Mouse (Mus musculus) lung, embryonic 14.5 days (tissue): ENCODE measurements around the gene Ptger4. TPM values are rescaled to one million over a fixed set of nuclear protein-coding genes. Genes with fewer than 3 reads are reported as not detected.

ENCODE experiments used
- ATAC-seq: fragments of 200-750 bp; cut with Nextera tagmentation; 2 replicates; pipeline ENCODE4 v1.8.0; 2017; ENCODE audit warnings: mild to moderate bottlenecking, moderate TSS enrichment, moderate library complexity; ENCODE audit not compliant: insufficient read depth
- DNase-seq: peaks from one replicate; pipeline ENCODE4 v3.0.0-alpha.2; 2015
- H3K27ac ChIP-seq: fragments of 300-500 bp; sonication (generic); 2 replicates; pipeline ENCODE4 v1.5.1; 2014; ENCODE audit warnings: low read depth, mild to moderate bottlenecking, moderate library complexity
- H3K27me3 ChIP-seq: fragments of 300-500 bp; sonication (generic); 2 replicates; pipeline ENCODE4 v1.6.1; 2014; ENCODE audit warnings: low read length, control low read depth; ENCODE audit not compliant: insufficient read depth
- H3K36me3 ChIP-seq: fragments of 300-500 bp; sonication (generic); 2 replicates; pipeline ENCODE4 v1.6.1; 2014; ENCODE audit warnings: control low read depth; ENCODE audit not compliant: insufficient read depth
- H3K4me1 ChIP-seq: fragments of 300-500 bp; sonication (generic); 2 replicates; pipeline ENCODE4 v1.6.1; 2014; ENCODE audit warnings: antibody characterized with exemption, control low read depth; ENCODE audit not compliant: insufficient read depth
- H3K4me2 ChIP-seq: fragments of 300-500 bp; sonication (generic); 2 replicates; pipeline ENCODE4 v1.6.1; 2014; ENCODE audit warnings: mild to moderate bottlenecking
- H3K4me3 ChIP-seq: fragments of 300-500 bp; sonication (generic); 2 replicates; pipeline ENCODE4 v1.5.1; 2014; ENCODE audit warnings: low read depth, low read length
- H3K9ac ChIP-seq: fragments of 300-500 bp; sonication (generic); 2 replicates; pipeline ENCODE4 v1.6.1; 2014
- H3K9me3 ChIP-seq: fragments of 300-500 bp; sonication (generic); 2 replicates; pipeline ENCODE4 v1.6.1; 2016; ENCODE audit warnings: low read depth, low read length, control low read depth
- CTCF ChIP-seq: IDR thresholded peaks from 2 replicates; pipeline ENCODE4 v1.5.1; 2016; ENCODE audit warnings: antibody characterized with exemption, low read depth
- whole genome bisulfite sequencing: fragments of 180-500 bp; shearing (Covaris S2); extraction: QIAGEN DNeasy Blood & Tissue Kit; methylation state at CpG from one replicate; pipeline ENCODE4 v1.1.7; 2014; 5-methylcytosine and 5-hydroxymethylcytosine counted together
- polyA plus RNA-seq: library from polyadenylated mRNA; unstranded; fragments of >200 nt; fragmentation: Nextera tagmentation; extraction: Ambion mirVana; gene quantifications from 2 replicates; pipeline ENCODE4 v1.2.1, GENCODE M21; 2014

Gene Ptger4
- polyA plus RNA-seq, 1 experiment from 2014 or later, result 1.0 TPM

- Histone ChIP-seq H3K9ac (peak overlapping the region; percentile 36), H3K4me3 (peak overlapping the region; percentile 52), H3K36me3 (no peaks in the 10 kb centered on the region), H3K27me3 (peaks cover 28% of the 10 kb centered on the region), H3K9me3 (no peaks in the 10 kb centered on the region), H3K4me2 (peak overlapping the region; percentile 97), H3K4me1 (peaks cover 9% of the 10 kb centered on the region; the same call in 1 of the 2 replicates), H3K27ac (no peak overlapping the region)
- ATAC-seq (peak; percentile 25; the same call in 1 of the 2 replicates), DNase-seq (peak; percentile 49)
- 0 out of 2 replicates have a peak, but pooled peaks have one; percentile 12 for TF ChIP-seq CTCF
- 2% methylated on average over 61 of the region's 61 CpGs for WGBS
Measured at GRCm38 (mm10) chr15:5242241-5243035, 1.5 kb downstream of the Ptger4 start.

- Histone ChIP-seq H3K9ac (no peak overlapping the region), H3K27ac (no peak overlapping the region), H3K9me3 (no peaks in the 10 kb centered on the region), H3K36me3 (no peaks in the 10 kb centered on the region), H3K4me2 (peak overlapping the region; percentile 97), H3K4me1 (peaks cover 9% of the 10 kb centered on the region; the same call in 1 of the 2 replicates), H3K27me3 (peaks cover 28% of the 10 kb centered on the region), H3K4me3 (peak overlapping the region; percentile 52)
- DNase-seq, result peak; percentile 82
- peak; percentile 36; the same call in 1 of the 2 replicates for ATAC-seq
- 31% methylated on average over 12 of the region's 12 CpGs for WGBS
- TF ChIP-seq CTCF, result peak; percentile 43
Measured at GRCm38 (mm10) chr15:5241304-5242201, 2.4 kb downstream of the Ptger4 start.

GRCm38 (mm10) chr15:5240360-5240759 is 3.6 kb downstream of the Ptger4 start:
- Histone ChIP-seq H3K36me3 (no peaks in the 10 kb centered on the region), H3K4me2 (no peak overlapping the region), H3K4me3 (no peak overlapping the region), H3K9me3 (no peaks in the 10 kb centered on the region), H3K27ac (no peak overlapping the region), H3K4me1 (peaks cover 9% of the 10 kb centered on the region; the same call in 1 of the 2 replicates), H3K27me3 (peaks cover 28% of the 10 kb centered on the region), H3K9ac (no peak overlapping the region)
- TF ChIP-seq CTCF, result no peak
- ATAC-seq (no peak), DNase-seq (no peak)
- 79% methylated on average over 6 of the region's 6 CpGs for WGBS

GRCm38 (mm10) chr15:5239901-5240300 is 4.1 kb downstream of the Ptger4 start:
- DNase-seq (peak; percentile 44), ATAC-seq (no peak)
- H3K9me3 ChIP-seq, result no peaks in the 10 kb centered on the region
- peaks cover 9% of the 10 kb centered on the region; the same call in 1 of the 2 replicates for H3K4me1 ChIP-seq
- H3K4me3 ChIP-seq, result no peak overlapping the region
- no peak overlapping the region for H3K4me2 ChIP-seq
- H3K9ac ChIP-seq, result no peak overlapping the region
- TF ChIP-seq CTCF, result no peak
- WGBS, result 51% methylated on average over 6 of the region's 6 CpGs
- no peak overlapping the region for H3K27ac ChIP-seq
- H3K36me3 ChIP-seq, result no peaks in the 10 kb centered on the region
- H3K27me3 ChIP-seq, result peaks cover 28% of the 10 kb centered on the region

GRCm38 (mm10) chr15:5239361-5239760 is 4.6 kb downstream of the Ptger4 start:
- 61% methylated on average over 4 of the region's 4 CpGs for WGBS

GRCm38 (mm10) chr15:5238553-5238952 is 5.4 kb downstream of the Ptger4 start:
- Histone ChIP-seq H3K9me3 (no peaks in the 10 kb centered on the region), H3K27me3 (peaks cover 19% of the 10 kb centered on the region), H3K9ac (no peak overlapping the region), H3K36me3 (no peaks in the 10 kb centered on the region), H3K4me1 (peaks cover 6% of the 10 kb centered on the region; the same call in 1 of the 2 replicates), H3K4me3 (no peak overlapping the region), H3K27ac (no peak overlapping the region), H3K4me2 (no peak overlapping the region)
- no peak for ATAC-seq
- DNase-seq, result no peak
- WGBS, result 82% methylated on average over 4 of the region's 4 CpGs
- TF ChIP-seq CTCF, result no peak

More at GRCm38 (mm10) chr15:5239361-5239760, 4.6 kb downstream of the Ptger4 start:
- no peak for ATAC-seq
- peaks cover 9% of the 10 kb centered on the region; the same call in 1 of the 2 replicates for H3K4me1 ChIP-seq
- no peak overlapping the region for H3K4me3 ChIP-seq
- DNase-seq, result no peak
- H3K9ac ChIP-seq, result no peak overlapping the region
- H3K36me3 ChIP-seq, result no peaks in the 10 kb centered on the region
- peaks cover 23% of the 10 kb centered on the region for H3K27me3 ChIP-seq
- H3K9me3 ChIP-seq, result no peaks in the 10 kb centered on the region
- TF ChIP-seq CTCF, result no peak
- H3K27ac ChIP-seq, result no peak overlapping the region
- no peak overlapping the region for H3K4me2 ChIP-seq
